Mouse (Mus musculus) brain, embryonic 14.5 days (tissue): Measurements from ENCODE around the gene Crp.

ENCODE experiments used
- CTCF ChIP-seq: fragments of 200-500 bp; IDR thresholded peaks from 2 replicates; pipeline ENCODE4 v1.5.1; 2012; ENCODE audit warnings: inconsistent platforms, mild to moderate bottlenecking, moderate library complexity, borderline replicate concordance; ENCODE audit not compliant: insufficient read depth, insufficient read length; ENCODE audit errors: extremely low read depth
- POLR2A ChIP-seq: fragments of 200-500 bp; IDR thresholded peaks from 2 replicates; pipeline ENCODE4 v1.6.1; 2012; ENCODE audit warnings: mild to moderate bottlenecking, inconsistent platforms, borderline replicate concordance; ENCODE audit not compliant: poor library complexity, insufficient read depth, insufficient read length, severe bottlenecking; ENCODE audit errors: extremely low read depth

DNA sequence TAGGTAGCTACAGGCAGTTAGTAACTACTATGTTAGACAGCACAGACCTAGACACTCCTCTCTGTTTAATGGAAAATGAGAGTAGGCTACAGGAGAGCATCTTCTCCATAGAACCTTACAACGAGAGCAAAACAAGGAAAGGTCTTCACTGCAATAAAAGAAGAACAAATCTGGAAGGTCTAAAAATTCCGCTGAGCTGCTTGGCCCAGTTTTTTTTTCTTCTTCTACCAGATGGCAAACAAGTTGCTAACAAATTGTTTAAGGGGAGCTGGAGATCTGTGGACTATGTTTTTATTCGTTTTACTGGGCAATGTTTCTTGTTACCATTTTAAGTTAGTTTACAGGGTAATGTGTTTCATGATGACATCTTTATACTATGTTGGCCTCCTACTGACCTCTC is 53.4 kb downstream of the Crp start:
- no peak for TF ChIP-seq CTCF
- TF ChIP-seq POLR2A: no peak
